Mouse (Mus musculus) T-helper 1 cell (primary cell): ENCODE results near the gene Tmem106c.

ENCODE experiments used
- in situ Hi-C: fragments of 300-600 bp; cut with MboI, MseI; formaldehyde crosslinking; loops from one replicate; pipeline ENCODE4 v1.15.1; 2025; ENCODE audit warnings: high pct_unique_total_duplicates

Gene Tmem106c

GRCm38 (mm10) chr15:97999546-97999945 is 35.5 kb downstream of the Tmem106c start:
- in situ Hi-C loops: no loop called here

GRCm38 (mm10) chr15:97999991-98000390 is 36.0 kb downstream of the Tmem106c start:
- in situ Hi-C loops: no loop called here

- in situ Hi-C loops: no loop called here
These were observed 37.5 kb downstream of the Tmem106c start for GRCm38 (mm10) chr15:98001321-98002112.

- in situ Hi-C loops: no loop called here
These were observed 38.4 kb downstream of the Tmem106c start for GRCm38 (mm10) chr15:98002113-98002990.

- in situ Hi-C loops: no loop called here
These were observed 39.2 kb downstream of the Tmem106c start for GRCm38 (mm10) chr15:98002991-98003821.

GRCm38 (mm10) chr15:98003822-98004739 is 40.1 kb downstream of the Tmem106c start, which contains the start of gene Col2a1:
TSS of gene Col2a1 (minus strand) at chr15:98004695.
- in situ Hi-C loops: no loop called here

- in situ Hi-C loops: no loop called here
These were observed 40.8 kb downstream of the Tmem106c start for GRCm38 (mm10) chr15:98004740-98005159.

- in situ Hi-C loops: no loop called here
These were observed 41.2 kb downstream of the Tmem106c start for GRCm38 (mm10) chr15:98005181-98005580.

GRCm38 (mm10) chr15:98012810-98013209 is 48.8 kb downstream of the Tmem106c start:
- in situ Hi-C loops: no loop called here

GRCm38 (mm10) chr15:98017925-98018324 is 53.9 kb downstream of the Tmem106c start:
- in situ Hi-C loops: no loop called here

GRCm38 (mm10) chr15:98019047-98019446 is 55.0 kb downstream of the Tmem106c start:
- in situ Hi-C loops: no loop called here
